Mouse (Mus musculus) 416B (cell line): ENCODE results near the gene Mid1.
"Not testable (repeated sequence)": the region's sequence is repeated elsewhere in the genome, so short reads cannot be mapped to it uniquely, and the experiment has no call there.

Experiments used
- DNase-seq: peaks from one replicate; pipeline ENCODE4 v3.0.0; 2011; ENCODE audit warnings: low read depth

Gene Mid1

GRCm38 (mm10) chrX:170000642-170001387, 315.8 kb downstream of the Mid1 start:
- DNase-seq = not testable (repeated sequence)

- DNase-seq = not testable (repeated sequence)
Measured at GRCm38 (mm10) chrX:170001388-170001695, 316.3 kb downstream of the Mid1 start.

GRCm38 (mm10) chrX:170002510-170003197, 317.7 kb downstream of the Mid1 start:
- DNase-seq = not testable (repeated sequence)

- not testable (repeated sequence) for DNase-seq
Measured at GRCm38 (mm10) chrX:170003536-170003935, 318.5 kb downstream of the Mid1 start.

- not testable (repeated sequence) for DNase-seq
Measured at GRCm38 (mm10) chrX:170004236-170004635, 319.2 kb downstream of the Mid1 start.

- DNase-seq = not testable (repeated sequence)
Measured at GRCm38 (mm10) chrX:170004793-170005192, 319.8 kb downstream of the Mid1 start.

- not testable (repeated sequence) for DNase-seq
Measured at GRCm38 (mm10) chrX:170005194-170005593, 320.2 kb downstream of the Mid1 start.

GRCm38 (mm10) chrX:170005695-170006297, 320.8 kb downstream of the Mid1 start:
- not testable (repeated sequence) for DNase-seq

- not testable (repeated sequence) for DNase-seq
Measured at GRCm38 (mm10) chrX:170006694-170007247, 321.8 kb downstream of the Mid1 start.

- DNase-seq = not testable (repeated sequence)
Measured at GRCm38 (mm10) chrX:170007375-170008178, 322.6 kb downstream of the Mid1 start.

- peak; percentile 58 for DNase-seq
Measured at GRCm38 (mm10) chrX:170008179-170008467, 323.1 kb downstream of the Mid1 start.

- peak; percentile 57 for DNase-seq
Measured at GRCm38 (mm10) chrX:170008584-170008983, 323.6 kb downstream of the Mid1 start.

GRCm38 (mm10) chrX:170009016-170009750, 324.2 kb downstream of the Mid1 start, which contains the start of gene Gm21887:
TSS of gene Gm21887 (plus strand) at chrX:170009659.
- peak; percentile 95 for DNase-seq

GRCm38 (mm10) chrX:170009801-170010221, 324.8 kb downstream of the Mid1 start:
- DNase-seq = peak; percentile 100

- peak; percentile 91 for DNase-seq
Measured at GRCm38 (mm10) chrX:170010581-170011528, 325.9 kb downstream of the Mid1 start.

- DNase-seq = not testable (repeated sequence)
Measured at GRCm38 (mm10) chrX:170011529-170011879, 326.5 kb downstream of the Mid1 start.

- DNase-seq = not testable (repeated sequence)
Measured at GRCm38 (mm10) chrX:170013421-170013820, 328.4 kb downstream of the Mid1 start.

GRCm38 (mm10) chrX:170014038-170014437, 329.0 kb downstream of the Mid1 start:
- DNase-seq = not testable (repeated sequence)

GRCm38 (mm10) chrX:170015883-170016282, 330.9 kb downstream of the Mid1 start:
- not testable (repeated sequence) for DNase-seq
